Mouse (Mus musculus) midbrain, embryonic 14.5 days (tissue): ENCODE data around the gene Rnf225. TPM values are rescaled to one million over a fixed set of nuclear protein-coding genes. Genes with fewer than 3 reads are reported as not detected.
"Not testable (repeated sequence)": the region's sequence is repeated elsewhere in the genome, so short reads cannot be mapped to it uniquely, and the experiment has no call there.

Experiments
- ATAC-seq: fragments of 200-750 bp; cut with Nextera tagmentation; 2 replicates; pipeline ENCODE4 v1.8.0; 2017; ENCODE audit warnings: moderate number of reproducible peaks, moderate library complexity; ENCODE audit not compliant: low FRiP score, low TSS enrichment
- DNase-seq: peaks from one replicate; pipeline ENCODE4 v3.0.0-alpha.2; 2015
- H3K27ac ChIP-seq: fragments of 300-500 bp; sonication (generic); replicated peaks from 2 replicates; pipeline ENCODE4 v1.5.1; 2014; ENCODE audit warnings: mild to moderate bottlenecking, low read depth, low read length, moderate library complexity
- H3K27me3 ChIP-seq: fragments of 300-500 bp; sonication (generic); 2 replicates; pipeline ENCODE4 v1.6.1; 2014; ENCODE audit warnings: low read length, control low read depth, mixed read lengths; ENCODE audit not compliant: control insufficient read depth, insufficient read depth
- H3K36me3 ChIP-seq: fragments of 300-500 bp; sonication (generic); 2 replicates; pipeline ENCODE4 v1.6.1; 2014; ENCODE audit warnings: low read length, control low read depth; ENCODE audit not compliant: control insufficient read depth, insufficient read depth
- H3K4me1 ChIP-seq: fragments of 300-500 bp; sonication (generic); 2 replicates; pipeline ENCODE4 v1.6.1; 2014; ENCODE audit warnings: mild to moderate bottlenecking, antibody characterized with exemption, low read length, control low read depth; ENCODE audit not compliant: control insufficient read depth, insufficient read depth
- H3K4me2 ChIP-seq: fragments of 300-500 bp; sonication (generic); 2 replicates; pipeline ENCODE4 v1.6.1; 2014; ENCODE audit warnings: mild to moderate bottlenecking, low read length, moderate library complexity
- H3K4me3 ChIP-seq: fragments of 300-500 bp; sonication (generic); replicated peaks from 2 replicates; pipeline ENCODE4 v1.5.1; 2014; ENCODE audit warnings: low read depth, low read length
- H3K9ac ChIP-seq: fragments of 300-500 bp; sonication (generic); replicated peaks from 2 replicates; pipeline ENCODE4 v1.6.1; 2014; ENCODE audit warnings: mild to moderate bottlenecking, low read length, moderate library complexity
- H3K9me3 ChIP-seq: fragments of 300-500 bp; sonication (generic); 2 replicates; pipeline ENCODE4 v1.6.1; 2016; ENCODE audit warnings: low read length, control low read depth, mixed read lengths; ENCODE audit not compliant: control insufficient read depth
- WGBS: fragments of 180-500 bp; shearing (Covaris S2); extraction: QIAGEN DNeasy Blood & Tissue Kit; methylation state at CpG from one replicate; pipeline ENCODE4 v1.1.7; 2014; 5-methylcytosine and 5-hydroxymethylcytosine counted together
- polyA plus RNA-seq: library from polyadenylated mRNA; unstranded; fragments of >200 nt; fragmentation: Nextera tagmentation; extraction: Ambion mirVana; gene quantifications from 2 replicates; pipeline ENCODE4 v1.2.1, GENCODE M21; 2014

Gene Rnf225
- 0.64 and 0.66 TPM in 2 replicates for polyA plus RNA-seq

- Histone ChIP-seq H3K9me3 (no peaks in the 10 kb centered on the region), H3K27ac (no peak within 1 kb of the TSS), H3K4me1 (peaks cover 10% of the 10 kb centered on the region), H3K36me3 (peaks cover 47% of the 10 kb centered on the region), H3K27me3 (peaks cover 21% of the 10 kb centered on the region), H3K4me3 (peak within 1 kb of the TSS; percentile 19), H3K4me2 (peak within 1 kb of the TSS; percentile 40), H3K9ac (peak within 1 kb of the TSS; percentile 20; the same call in 1 of the 2 replicates)
- DNase-seq (no peak), ATAC-seq (no peak)
- WGBS: 32% methylated on average over 8 of the region's 8 CpGs
Observed at GRCm38 (mm10) chr7:12927191-12927680, at the start of gene Rnf225. Rnf225 (plus strand) TSS chr7:12927416.

- H3K4me2 ChIP-seq: peak overlapping the region; percentile 73
- H3K27me3 ChIP-seq: no peaks in the 10 kb centered on the region
- H3K4me3 ChIP-seq: peak overlapping the region; percentile 75
- H3K9ac ChIP-seq: no peak overlapping the region
- no peaks in the 10 kb centered on the region for H3K9me3 ChIP-seq
- no peak overlapping the region for H3K27ac ChIP-seq
- H3K36me3 ChIP-seq: peaks cover 8% of the 10 kb centered on the region
- H3K4me1 ChIP-seq: peaks cover 19% of the 10 kb centered on the region
- DNase-seq (no peak), ATAC-seq (no peak)
Observed at GRCm38 (mm10) chr7:12880036-12880435, 47.2 kb upstream of the Rnf225 start.

GRCm38 (mm10) chr7:12880497-12880896 lies 46.7 kb upstream of the Rnf225 start:
- peak; percentile 49 for ATAC-seq
- DNase-seq, H3K27me3 ChIP-seq, H3K9me3 ChIP-seq: not testable (repeated sequence)
- H3K9ac ChIP-seq: peak overlapping the region; percentile 79
- H3K36me3 ChIP-seq: peaks cover 12% of the 10 kb centered on the region
- H3K4me2 ChIP-seq: peak overlapping the region; percentile 73
- H3K4me1 ChIP-seq: peaks cover 19% of the 10 kb centered on the region
- H3K27ac ChIP-seq: peak overlapping the region; percentile 64; the same call in 1 of the 2 replicates
- 45% methylated on average over 8 of the region's 8 CpGs for WGBS
- peak overlapping the region; percentile 75 for H3K4me3 ChIP-seq

GRCm38 (mm10) chr7:12880911-12881660 lies 46.1 kb upstream of the Rnf225 start, which contains the start of gene Zfp128:
Zfp128 (plus strand) TSS chr7:12881177.
- Histone ChIP-seq H3K36me3 (peaks cover 18% of the 10 kb centered on the region), H3K4me2 (peak within 1 kb of the TSS; percentile 73), H3K9me3 (no peaks in the 10 kb centered on the region), H3K27ac (peak within 1 kb of the TSS; percentile 64), H3K9ac (peak within 1 kb of the TSS; percentile 79), H3K4me3 (peak within 1 kb of the TSS; percentile 75), H3K27me3 (no peaks in the 10 kb centered on the region), H3K4me1 (peaks cover 19% of the 10 kb centered on the region)
- DNase-seq: peak; percentile 98
- ATAC-seq: peak; percentile 99
- 2% methylated on average over 35 of the region's 35 CpGs for WGBS

GRCm38 (mm10) chr7:12886563-12887266 lies 40.5 kb upstream of the Rnf225 start:
- Histone ChIP-seq H3K4me3 (no peak overlapping the region), H3K4me1 (peaks cover 12% of the 10 kb centered on the region), H3K9me3 (no peaks in the 10 kb centered on the region), H3K36me3 (peaks cover 67% of the 10 kb centered on the region), H3K27ac (no peak overlapping the region), H3K4me2 (no peak overlapping the region), H3K9ac (no peak overlapping the region), H3K27me3 (no peaks in the 10 kb centered on the region)
- ATAC-seq (no peak), DNase-seq (no peak)
- WGBS: 92% methylated on average over 12 of the region's 12 CpGs

GRCm38 (mm10) chr7:12887585-12887984 lies 39.6 kb upstream of the Rnf225 start:
- ATAC-seq (no peak), DNase-seq (no peak)
- Histone ChIP-seq H3K4me2 (no peak overlapping the region), H3K9me3 (no peaks in the 10 kb centered on the region), H3K27me3 (no peaks in the 10 kb centered on the region), H3K27ac (no peak overlapping the region), H3K4me3 (no peak overlapping the region), H3K9ac (no peak overlapping the region), H3K4me1 (peaks cover 3% of the 10 kb centered on the region; the same call in 1 of the 2 replicates), H3K36me3 (peaks cover 69% of the 10 kb centered on the region)
- 93% methylated on average over 5 of the region's 5 CpGs for WGBS

GRCm38 (mm10) chr7:12890928-12891327 lies 36.3 kb upstream of the Rnf225 start:
- Histone ChIP-seq H3K4me1 (no peaks in the 10 kb centered on the region), H3K9me3 (no peaks in the 10 kb centered on the region), H3K9ac (no peak overlapping the region), H3K27ac (no peak overlapping the region), H3K4me3 (no peak overlapping the region), H3K36me3 (peaks cover 53% of the 10 kb centered on the region), H3K4me2 (no peak overlapping the region), H3K27me3 (no peaks in the 10 kb centered on the region)
- no peak for DNase-seq
- 94% methylated on average over 14 of the region's 14 CpGs for WGBS
- no peak for ATAC-seq

- no peak for ATAC-seq
- H3K4me3 ChIP-seq: no peak overlapping the region
- H3K4me1 ChIP-seq: no peaks in the 10 kb centered on the region
- WGBS: 88% methylated on average over 1 of the region's 1 CpGs
- no peak overlapping the region for H3K9ac ChIP-seq
- DNase-seq: no peak
- H3K9me3 ChIP-seq: no peaks in the 10 kb centered on the region
- H3K27ac ChIP-seq: no peak overlapping the region
- H3K27me3 ChIP-seq: no peaks in the 10 kb centered on the region
- no peak overlapping the region for H3K4me2 ChIP-seq
- peaks cover 49% of the 10 kb centered on the region for H3K36me3 ChIP-seq
Observed at GRCm38 (mm10) chr7:12891334-12891733, 35.9 kb upstream of the Rnf225 start.
